Mouse (Mus musculus): ENCODE results near the gene Tarsl2.

Gene Tarsl2

DNA sequence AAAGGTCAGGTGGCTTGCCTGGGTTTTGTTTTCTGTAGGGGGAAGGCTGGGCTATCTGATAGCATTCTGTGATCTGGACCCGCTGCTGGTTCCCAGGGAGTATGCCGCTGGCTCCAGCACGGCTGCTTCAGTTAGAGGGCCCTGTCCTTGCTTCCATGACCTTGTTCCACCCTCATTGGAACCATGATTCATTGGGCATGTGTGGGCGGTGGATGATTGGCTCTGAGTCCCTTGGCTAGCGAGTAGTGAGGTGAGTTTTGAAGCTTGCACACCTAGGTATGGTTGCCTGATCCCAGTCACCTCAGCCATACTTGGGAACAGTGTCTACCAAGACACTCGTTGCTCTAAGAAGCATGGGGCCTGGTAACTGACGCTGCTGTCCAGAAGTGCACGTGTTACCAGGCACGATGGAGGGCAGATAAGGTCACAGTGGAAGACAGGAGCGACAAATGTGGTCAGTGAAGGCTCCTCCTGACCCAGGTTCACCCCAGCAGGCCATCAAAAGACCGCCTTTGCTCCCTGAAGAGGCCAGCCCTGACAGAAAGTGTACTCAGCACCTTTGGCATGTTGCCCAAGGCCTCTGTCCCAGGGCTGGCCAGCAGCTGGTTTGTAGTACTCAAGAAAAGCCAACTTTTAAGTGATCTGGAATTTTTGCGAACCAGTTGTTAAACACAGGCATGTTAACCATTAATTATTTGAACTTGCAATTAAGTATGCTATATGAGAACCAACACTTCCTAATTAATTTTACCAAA lies 92.8 kb downstream of the Tarsl2 start:
- DNase-seq (ENCODE audit: low spot score): no peak

All from embryo, embryonic 10.5 days (tissue).